Mouse (Mus musculus) forebrain, embryonic 16.5 days (tissue): Measurements from ENCODE around the gene Arl4a. TPM values are rescaled to one million over a fixed set of nuclear protein-coding genes. Genes with fewer than 3 reads are reported as not detected.

ENCODE experiments used
- ATAC-seq: fragments of 200-750 bp; cut with Nextera tagmentation; 2 replicates; pipeline ENCODE4 v1.8.0; 2017; ENCODE audit warnings: mild to moderate bottlenecking, moderate library complexity
- H3K27ac ChIP-seq: fragments of 300-500 bp; sonication (generic); 2 replicates; pipeline ENCODE4 v1.5.1; 2014; ENCODE audit warnings: low read length, control low read depth
- H3K27me3 ChIP-seq: fragments of 300-500 bp; sonication (generic); replicated peaks from 2 replicates; pipeline ENCODE4 v1.6.1; 2014; ENCODE audit warnings: low read length; ENCODE audit not compliant: control insufficient read depth, insufficient read depth
- H3K36me3 ChIP-seq: fragments of 300-500 bp; sonication (generic); 2 replicates; pipeline ENCODE4 v1.6.1; 2014; ENCODE audit not compliant: control insufficient read depth, insufficient read depth
- H3K4me1 ChIP-seq: fragments of 300-500 bp; sonication (generic); replicated peaks from 2 replicates; pipeline ENCODE4 v1.6.1; 2014; ENCODE audit warnings: low read length; ENCODE audit not compliant: control insufficient read depth, insufficient read depth
- H3K4me2 ChIP-seq: fragments of 300-500 bp; sonication (generic); 2 replicates; pipeline ENCODE4 v1.6.1; 2014; ENCODE audit warnings: mild to moderate bottlenecking, low read length, control low read depth
- H3K4me3 ChIP-seq: fragments of 300-500 bp; sonication (generic); replicated peaks from 2 replicates; pipeline ENCODE4 v1.5.1; 2014; ENCODE audit warnings: mild to moderate bottlenecking, low read length, control low read depth
- H3K9ac ChIP-seq: fragments of 300-500 bp; sonication (generic); replicated peaks from 2 replicates; pipeline ENCODE4 v1.6.1; 2014; ENCODE audit warnings: low read depth, low read length, control low read depth
- H3K9me3 ChIP-seq: fragments of 300-500 bp; sonication (generic); 2 replicates; pipeline ENCODE4 v1.6.1; 2016; ENCODE audit warnings: low read length; ENCODE audit not compliant: control insufficient read depth
- WGBS: fragments of 180-500 bp; shearing (Covaris S2); extraction: QIAGEN DNeasy Blood & Tissue Kit; methylation state at CpG from one replicate; pipeline ENCODE4 v1.1.7; 2014; 5-methylcytosine and 5-hydroxymethylcytosine counted together
- polyA plus RNA-seq: library from polyadenylated mRNA; unstranded; fragments of >200 nt; fragmentation: Nextera tagmentation; extraction: Ambion mirVana; gene quantifications from 2 replicates; pipeline ENCODE4 v1.2.1, GENCODE M21; 2015

Arl4a gene
- polyA plus RNA-seq, 1 experiment from 2014 or later: 74.0 TPM

GRCm38 (mm10) chr12:39996015-39996414, 41.8 kb downstream of the Arl4a start:
- H3K4me3 ChIP-seq: no peak overlapping the region
- no peaks in the 10 kb centered on the region for H3K27me3 ChIP-seq
- WGBS: 89% methylated on average over 5 of the region's 5 CpGs
- no peak overlapping the region for H3K27ac ChIP-seq
- H3K4me1 ChIP-seq: peaks cover 3% of the 10 kb centered on the region
- no peak overlapping the region for H3K4me2 ChIP-seq
- no peak for ATAC-seq
- no peaks in the 10 kb centered on the region for H3K9me3 ChIP-seq
- no peak overlapping the region for H3K9ac ChIP-seq
- no peaks in the 10 kb centered on the region for H3K36me3 ChIP-seq

GRCm38 (mm10) chr12:39995609-39996008, 42.2 kb downstream of the Arl4a start:
- Histone ChIP-seq H3K4me3 (no peak overlapping the region), H3K4me1 (peaks cover 3% of the 10 kb centered on the region), H3K4me2 (no peak overlapping the region), H3K9ac (no peak overlapping the region), H3K36me3 (no peaks in the 10 kb centered on the region), H3K27ac (no peak overlapping the region), H3K9me3 (no peaks in the 10 kb centered on the region), H3K27me3 (no peaks in the 10 kb centered on the region)
- no peak for ATAC-seq
- 85% methylated on average over 1 of the region's 1 CpGs for WGBS

DNA sequence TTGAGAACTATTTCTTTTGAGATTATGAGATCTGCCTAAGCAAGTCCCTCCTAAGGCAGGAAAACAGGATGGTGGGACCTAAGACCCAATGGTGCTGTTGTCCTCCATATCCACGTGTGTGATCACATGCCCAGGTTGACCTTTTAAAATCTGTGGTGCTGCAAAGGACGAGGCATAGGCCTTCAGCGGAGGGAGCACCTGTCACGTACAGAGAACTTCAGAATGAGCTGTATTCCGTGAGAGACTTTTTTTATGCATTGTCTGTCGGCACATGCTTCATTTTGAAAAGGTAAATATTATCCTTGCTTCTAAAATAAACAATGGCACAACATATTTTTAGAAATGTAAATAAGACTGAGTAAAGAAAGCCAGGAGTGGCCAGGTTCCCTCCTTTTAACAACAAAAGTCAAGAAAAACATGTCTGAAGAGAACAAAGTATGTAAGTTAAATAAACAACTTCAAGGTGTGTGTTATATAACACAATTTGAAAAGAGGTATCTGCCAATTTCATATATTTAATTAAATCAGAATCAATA, 45.0 kb downstream of the Arl4a start:
- no peaks in the 10 kb centered on the region for H3K9me3 ChIP-seq
- 82% methylated on average over 6 of the region's 6 CpGs for WGBS
- H3K27me3 ChIP-seq: no peaks in the 10 kb centered on the region
- no peaks in the 10 kb centered on the region for H3K4me1 ChIP-seq
- no peak overlapping the region for H3K4me2 ChIP-seq
- no peak for ATAC-seq
- H3K9ac ChIP-seq: no peak overlapping the region
- H3K4me3 ChIP-seq: no peak overlapping the region
- H3K36me3 ChIP-seq: no peaks in the 10 kb centered on the region
- no peak overlapping the region for H3K27ac ChIP-seq

GRCm38 (mm10) chr12:39990830-39991780, 46.7 kb downstream of the Arl4a start:
- H3K9me3 ChIP-seq: no peaks in the 10 kb centered on the region
- H3K27ac ChIP-seq: no peak overlapping the region
- no peaks in the 10 kb centered on the region for H3K36me3 ChIP-seq
- H3K4me2 ChIP-seq: no peak overlapping the region
- no peak for ATAC-seq
- no peaks in the 10 kb centered on the region for H3K27me3 ChIP-seq
- no peak overlapping the region for H3K4me3 ChIP-seq
- no peak overlapping the region for H3K9ac ChIP-seq
- WGBS: 21% methylated on average over 4 of the region's 4 CpGs
- no peaks in the 10 kb centered on the region for H3K4me1 ChIP-seq

DNA sequence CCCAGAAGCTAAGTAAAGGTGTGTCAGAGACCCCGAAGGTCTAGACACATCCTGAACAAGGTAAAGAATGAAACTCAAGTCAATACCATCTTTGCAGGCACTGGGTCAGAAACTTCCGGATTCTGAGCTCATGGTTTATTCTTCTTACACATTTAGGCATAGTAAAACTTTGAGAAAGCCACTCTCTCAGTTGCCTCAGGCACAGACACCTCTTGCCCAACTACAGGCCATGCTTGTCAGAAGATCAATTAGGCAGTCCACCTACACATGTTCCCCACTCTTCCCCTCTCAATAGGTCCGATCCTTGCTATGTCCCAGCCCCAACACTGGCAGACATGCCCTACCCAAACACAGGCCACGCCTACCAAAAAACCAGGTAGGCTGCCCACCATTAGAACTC, 48.7 kb downstream of the Arl4a start:
- no peaks in the 10 kb centered on the region for H3K27me3 ChIP-seq
- 93% methylated on average over 4 of the region's 4 CpGs for WGBS
- no peak overlapping the region for H3K4me3 ChIP-seq
- no peak overlapping the region for H3K27ac ChIP-seq
- no peaks in the 10 kb centered on the region for H3K9me3 ChIP-seq
- H3K9ac ChIP-seq: no peak overlapping the region
- ATAC-seq: no peak
- no peak overlapping the region for H3K4me2 ChIP-seq
- no peaks in the 10 kb centered on the region for H3K36me3 ChIP-seq
- no peaks in the 10 kb centered on the region for H3K4me1 ChIP-seq

- H3K36me3 ChIP-seq: no peaks in the 10 kb centered on the region
- 63% methylated on average over 4 of the region's 4 CpGs for WGBS
- no peaks in the 10 kb centered on the region for H3K9me3 ChIP-seq
- no peaks in the 10 kb centered on the region for H3K4me1 ChIP-seq
- ATAC-seq: no peak
- no peak overlapping the region for H3K4me2 ChIP-seq
- H3K27ac ChIP-seq: no peak overlapping the region
- H3K27me3 ChIP-seq: no peaks in the 10 kb centered on the region
- no peak overlapping the region for H3K4me3 ChIP-seq
- H3K9ac ChIP-seq: no peak overlapping the region
These were observed 50.6 kb downstream of the Arl4a start for GRCm38 (mm10) chr12:39987177-39987576.

- H3K4me3 ChIP-seq: no peak overlapping the region
- H3K4me1 ChIP-seq: no peaks in the 10 kb centered on the region
- H3K36me3 ChIP-seq: no peaks in the 10 kb centered on the region
- 95% methylated on average over 7 of the region's 7 CpGs for WGBS
- no peak for ATAC-seq
- no peak overlapping the region for H3K27ac ChIP-seq
- H3K9me3 ChIP-seq: no peaks in the 10 kb centered on the region
- no peaks in the 10 kb centered on the region for H3K27me3 ChIP-seq
- H3K4me2 ChIP-seq: no peak overlapping the region
- H3K9ac ChIP-seq: no peak overlapping the region
These were observed 52.2 kb downstream of the Arl4a start for GRCm38 (mm10) chr12:39985639-39986038.

DNA sequence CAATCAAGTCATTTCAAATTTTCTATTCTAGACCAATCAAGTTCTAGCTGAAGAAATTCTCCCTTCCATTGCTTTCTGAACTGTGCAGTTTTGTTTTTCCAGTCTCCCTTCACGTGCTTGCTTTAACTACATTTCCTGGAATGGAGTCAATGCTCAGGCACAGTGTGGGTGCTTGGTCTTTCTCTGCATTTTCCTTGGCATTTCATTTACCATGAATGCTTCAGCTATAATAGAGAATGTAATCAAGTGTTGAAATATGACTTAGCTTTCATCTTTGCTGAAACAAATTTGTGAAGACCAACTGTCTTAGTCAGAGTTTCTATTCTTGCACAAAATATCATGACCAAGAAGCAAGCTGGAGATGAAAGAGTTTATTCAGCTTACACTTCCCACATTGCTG, 58.0 kb downstream of the Arl4a start:
- Histone ChIP-seq H3K27ac (no peak overlapping the region), H3K4me3 (no peak overlapping the region), H3K4me1 (peaks cover 11% of the 10 kb centered on the region), H3K9ac (no peak overlapping the region), H3K4me2 (no peak overlapping the region), H3K27me3 (no peaks in the 10 kb centered on the region), H3K36me3 (no peaks in the 10 kb centered on the region), H3K9me3 (no peaks in the 10 kb centered on the region)
- no peak for ATAC-seq
- 80% methylated on average over 1 of the region's 1 CpGs for WGBS

- no peaks in the 10 kb centered on the region for H3K9me3 ChIP-seq
- no peak for ATAC-seq
- H3K4me1 ChIP-seq: peaks cover 12% of the 10 kb centered on the region
- H3K27me3 ChIP-seq: no peaks in the 10 kb centered on the region
- H3K36me3 ChIP-seq: no peaks in the 10 kb centered on the region
- no peak overlapping the region for H3K9ac ChIP-seq
- H3K4me3 ChIP-seq: no peak overlapping the region
- no peak overlapping the region for H3K4me2 ChIP-seq
- no peak overlapping the region for H3K27ac ChIP-seq
- WGBS: 97% methylated on average over 5 of the region's 5 CpGs
These were observed 58.8 kb downstream of the Arl4a start for GRCm38 (mm10) chr12:39979066-39979465.
